Comparison of ENCODE assay signal across 10 mouse cellular contexts in the genomic region with DNA sequence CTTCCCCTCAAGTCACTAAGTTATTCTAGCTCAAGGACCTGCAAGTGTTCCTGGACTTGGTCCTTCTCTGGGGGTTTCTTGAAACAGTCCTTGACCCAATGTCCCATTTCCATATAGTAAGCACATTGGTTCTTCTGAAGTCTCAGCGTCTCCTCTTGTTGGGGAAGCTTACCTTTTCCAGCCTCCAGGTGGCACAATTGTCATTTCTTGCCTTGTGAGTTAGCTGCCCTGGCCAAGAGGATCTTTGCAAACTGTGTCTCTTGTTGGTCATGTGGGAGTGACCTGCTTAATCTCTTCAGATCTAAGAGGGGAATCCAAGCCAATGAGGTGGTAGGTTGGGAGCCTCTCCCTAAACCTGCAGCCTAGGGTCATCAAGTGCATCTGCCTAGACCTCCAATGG. TPM values are rescaled to one million over a fixed set of nuclear protein-coding genes. Genes with fewer than 3 reads are reported as not detected.
DNase-seq lines count a peak whose midpoint lies in the region; ATAC-seq and TF ChIP-seq lines count a peak whose summit lies in the region.
"Had no signal": no experiment of that assay in that cellular context is flagged by ENCODE, and none has a peak within 500 bp of the region (broad histone marks: within the 10 kb centered on the region; RNA-seq: fewer than 3 reads in every experiment).

No protein-coding gene starts in this region.

- TF ChIP-seq CTCF in small intestine, adult 2 months (IDR thresholded peaks at IDR 0.05; ENCODE audit: extremely low read depth, insufficient read length, insufficient replicate concordance, low read depth, low read length) = peak; percentile 34; the same call in 1 of the 2 replicates

- H3K27me3 ChIP-seq in midbrain, embryonic 14.5 days (ENCODE audit: control insufficient read depth, insufficient read depth, low read length) = no peaks in the 10 kb centered on the region
- no peaks in the 10 kb centered on the region for H3K27me3 ChIP-seq in midbrain, embryonic 13.5 days
- no peaks in the 10 kb centered on the region for H3K27me3 ChIP-seq in small intestine, adult 2 months (ENCODE audit: control insufficient read depth, insufficient read depth, low read length)
- H3K27me3 ChIP-seq: midbrain, embryonic 15.5 days had no signal

- ATAC-seq in midbrain, embryonic 14.5 days (ENCODE audit: low FRiP score, low TSS enrichment) = no peak
- no peak for ATAC-seq in midbrain, embryonic 13.5 days
- ATAC-seq: hindbrain, embryonic 16.5 days; midbrain, embryonic 15.5 days had no signal

- 14% methylated on average over 1 of the region's 1 CpGs for WGBS in midbrain, embryonic 14.5 days
- WGBS in midbrain, embryonic 13.5 days = 11% methylated on average over 1 of the region's 1 CpGs
- WGBS in small intestine, adult 2 months = 16% methylated on average over 1 of the region's 1 CpGs

- H3K4me2 ChIP-seq in midbrain, embryonic 14.5 days (ENCODE audit: low read length) = no peak overlapping the region
- no peak overlapping the region for H3K4me2 ChIP-seq in midbrain, embryonic 13.5 days (replicated peaks)
- H3K4me2 ChIP-seq: midbrain, embryonic 15.5 days had no signal

- H3K4me3 ChIP-seq in midbrain, embryonic 14.5 days (replicated peaks; ENCODE audit: low read depth, low read length) = no peak overlapping the region
- no peak overlapping the region for H3K4me3 ChIP-seq in midbrain, embryonic 13.5 days (replicated peaks)
- H3K4me3 ChIP-seq in small intestine, adult 2 months (ENCODE audit: low read depth, low read length) = no peak overlapping the region
- H3K4me3 ChIP-seq: midbrain, embryonic 15.5 days had no signal

- 0 out of 2 replicates have a peak, but pooled peaks cover 2% of the 10 kb centered on the region for H3K9me3 ChIP-seq in midbrain, embryonic 14.5 days (ENCODE audit: control insufficient read depth, low read length)
- H3K9me3 ChIP-seq in midbrain, embryonic 13.5 days = peaks cover 2% of the 10 kb centered on the region; the same call in 1 of the 2 replicates
- H3K9me3 ChIP-seq: midbrain, embryonic 15.5 days had no signal

- H3K4me1 ChIP-seq in midbrain, embryonic 14.5 days (ENCODE audit: control insufficient read depth, insufficient read depth, low read length) = no peaks in the 10 kb centered on the region
- no peaks in the 10 kb centered on the region for H3K4me1 ChIP-seq in midbrain, embryonic 13.5 days (replicated peaks)
- no peaks in the 10 kb centered on the region for H3K4me1 ChIP-seq in small intestine, adult 2 months (ENCODE audit: control insufficient read depth, insufficient read depth, insufficient read length, low read length)
- H3K4me1 ChIP-seq: midbrain, embryonic 15.5 days had no signal

- no peak for TF ChIP-seq POLR2A in small intestine, adult 2 months (IDR thresholded peaks at IDR 0.05; ENCODE audit: low read depth, low read length)

- no peak overlapping the region for H3K27ac ChIP-seq in midbrain, embryonic 14.5 days (replicated peaks; ENCODE audit: low read depth, low read length)
- no peak overlapping the region for H3K27ac ChIP-seq in midbrain, embryonic 13.5 days
- no peak overlapping the region for H3K27ac ChIP-seq in small intestine, adult 2 months (ENCODE audit: insufficient read depth, low read depth, low read length)
- H3K27ac ChIP-seq: midbrain, embryonic 15.5 days had no signal

- peak; percentile 41 for DNase-seq in embryo, embryonic 10 days (ENCODE audit: low spot score)
- DNase-seq in embryo, embryonic 9.5 days (ENCODE audit: extremely low spot score) = no peak
- peak; percentile 3 for DNase-seq in midbrain, embryonic 14.5 days
- peak; percentile 11 for DNase-seq in forelimb bud, embryonic 11.5 days (ENCODE audit: low read depth, low spot score)
- no peak for DNase-seq in gastrocnemius, postnatal 25 days
- DNase-seq in c-Kit-positive CD71-positive TER-119-positive erythroid progenitor cells, embryonic 14.5 days (ENCODE audit: low spot score) = no peak

- no peak overlapping the region for H3K9ac ChIP-seq in midbrain, embryonic 14.5 days (replicated peaks; ENCODE audit: low read length)
- H3K9ac ChIP-seq in midbrain, embryonic 13.5 days (replicated peaks) = no peak overlapping the region
- H3K9ac ChIP-seq: midbrain, embryonic 15.5 days had no signal

- no peaks in the 10 kb centered on the region for H3K36me3 ChIP-seq in midbrain, embryonic 14.5 days (ENCODE audit: control insufficient read depth, insufficient read depth, low read length)
- no peaks in the 10 kb centered on the region for H3K36me3 ChIP-seq in midbrain, embryonic 13.5 days
- no peaks in the 10 kb centered on the region for H3K36me3 ChIP-seq in small intestine, adult 2 months (ENCODE audit: control insufficient read depth, insufficient read depth, low read length)
- H3K36me3 ChIP-seq: midbrain, embryonic 15.5 days had no signal

RNA-seq across cellular contexts. Expression of a gene that starts 19.3 kb away (rescaled TPM):
- polyA plus RNA-seq in midbrain, embryonic 14.5 days (2014; fragmentation: Nextera tagmentation; extraction: Ambion mirVana) = 25.5 and 26.5 TPM in 2 replicates
- 20.6 and 21.4 TPM in 2 replicates for polyA plus RNA-seq in midbrain, embryonic 13.5 days (2015; fragmentation: Nextera tagmentation; extraction: Ambion mirVana)
- 3.2 and 3.3 TPM in 2 replicates for polyA plus RNA-seq in small intestine, adult 2 months (2012; rRNA removed)
- 1 to 10 TPM; 4.1 to 4.6 TPM for total RNA-seq in gastrocnemius, postnatal 25 days (2021)

RNA-seq across cellular contexts. Expression of a gene that starts 21.6 kb away (rescaled TPM):
- 2.5 and 4.3 TPM in 2 replicates for polyA plus RNA-seq in midbrain, embryonic 14.5 days (2014; fragmentation: Nextera tagmentation; extraction: Ambion mirVana)
- 4.8 and 5.2 TPM in 2 replicates for polyA plus RNA-seq in midbrain, embryonic 13.5 days (2015; fragmentation: Nextera tagmentation; extraction: Ambion mirVana)
- 0.03 and 0.08 TPM in 2 replicates for polyA plus RNA-seq in small intestine, adult 2 months (2012; rRNA removed)
- total RNA-seq in gastrocnemius, postnatal 25 days (2021) = not detected

RNA-seq across cellular contexts. Expression of a gene that starts 41.2 kb away (rescaled TPM):
- 7.6 and 8.3 TPM in 2 replicates for polyA plus RNA-seq in midbrain, embryonic 14.5 days (2014; fragmentation: Nextera tagmentation; extraction: Ambion mirVana)
- polyA plus RNA-seq in midbrain, embryonic 13.5 days (2015; fragmentation: Nextera tagmentation; extraction: Ambion mirVana) = 9.7 and 11.3 TPM in 2 replicates
- 0.36 and 0.60 TPM in 2 replicates for polyA plus RNA-seq in small intestine, adult 2 months (2012; rRNA removed)
- 1 to 10 TPM; 4.9 TPM for total RNA-seq in gastrocnemius, postnatal 25 days (2021)

RNA-seq across cellular contexts. Expression of a gene that starts 58.0 kb away (rescaled TPM):
- 3.1 and 6.6 TPM in 2 replicates for polyA plus RNA-seq in midbrain, embryonic 14.5 days (2014; fragmentation: Nextera tagmentation; extraction: Ambion mirVana)
- polyA plus RNA-seq in midbrain, embryonic 13.5 days (2015; fragmentation: Nextera tagmentation; extraction: Ambion mirVana) = 5.7 and 9.2 TPM in 2 replicates
- polyA plus RNA-seq in small intestine, adult 2 months (2012; rRNA removed) = 0.28 and 0.70 TPM in 2 replicates
- 1 to 10 TPM; 2.5 to 2.6 TPM for total RNA-seq in gastrocnemius, postnatal 25 days (2021)

Comparison
In these comparisons a context has a peak if more than half of its experiments do, and no peak if none do; other contexts are left out.
1. DNase-seq: peak in embryo, embryonic 10 days (single experiment), midbrain, embryonic 14.5 days (single experiment) and forelimb bud, embryonic 11.5 days (single experiment); none in embryo, embryonic 9.5 days (single experiment), gastrocnemius, postnatal 25 days (single experiment) and c-Kit-positive CD71-positive TER-119-positive erythroid progenitor cells, embryonic 14.5 days (single experiment).